Mouse (Mus musculus) midbrain, postnatal 0 days (tissue): ENCODE measurements around the gene Gm20765. TPM values are rescaled to one million over a fixed set of nuclear protein-coding genes. Genes with fewer than 3 reads are reported as not detected.

Experiments
- ATAC-seq: fragments of 200-750 bp; cut with Nextera tagmentation; 2 replicates; pipeline ENCODE4 v1.8.0; 2017; ENCODE audit warnings: moderate number of reproducible peaks, mild to moderate bottlenecking, moderate TSS enrichment, moderate library complexity; ENCODE audit not compliant: low FRiP score
- DNase-seq: peaks from one replicate; pipeline ENCODE4 v3.0.0-alpha.2; 2015; ENCODE audit warnings: low spot score
- H3K27ac ChIP-seq: fragments of 300-500 bp; sonication (generic); 2 replicates; pipeline ENCODE4 v1.5.1; 2014; ENCODE audit warnings: low read depth, mild to moderate bottlenecking, low read length, mixed read lengths
- H3K27me3 ChIP-seq: fragments of 300-500 bp; sonication (generic); 2 replicates; pipeline ENCODE4 v1.6.1; 2014; ENCODE audit warnings: low read length, control low read depth, mixed read lengths; ENCODE audit not compliant: insufficient read depth
- H3K36me3 ChIP-seq: fragments of 300-500 bp; sonication (generic); 2 replicates; pipeline ENCODE4 v1.6.1; 2014; ENCODE audit warnings: low read length, control low read depth, mixed read lengths; ENCODE audit not compliant: insufficient read depth
- H3K4me1 ChIP-seq: fragments of 300-500 bp; sonication (generic); 2 replicates; pipeline ENCODE4 v1.6.1; 2014; ENCODE audit warnings: mild to moderate bottlenecking, control low read depth, antibody characterized with exemption, low read length, mixed read lengths; ENCODE audit not compliant: insufficient read depth
- H3K4me2 ChIP-seq: fragments of 300-500 bp; sonication (generic); 2 replicates; pipeline ENCODE4 v1.6.1; 2014; ENCODE audit warnings: low read depth, mild to moderate bottlenecking, low read length, mixed read lengths; ENCODE audit not compliant: poor library complexity, severe bottlenecking
- H3K4me3 ChIP-seq: fragments of 300-500 bp; sonication (generic); 2 replicates; pipeline ENCODE4 v1.5.1; 2014; ENCODE audit warnings: low read depth, mild to moderate bottlenecking, low read length, moderate library complexity
- H3K9ac ChIP-seq: fragments of 300-500 bp; sonication (generic); replicated peaks from 2 replicates; pipeline ENCODE4 v1.6.1; 2014; ENCODE audit warnings: mild to moderate bottlenecking, low read length, moderate library complexity, mixed read lengths; ENCODE audit not compliant: poor library complexity, severe bottlenecking
- H3K9me3 ChIP-seq: fragments of 300-500 bp; sonication (generic); 2 replicates; pipeline ENCODE4 v1.6.1; 2016; ENCODE audit warnings: low read length, control low read depth
- CTCF ChIP-seq: IDR thresholded peaks from 2 replicates; pipeline ENCODE4 v1.5.1; 2016; ENCODE audit warnings: antibody characterized with exemption, mild to moderate bottlenecking
- WGBS: fragments of 180-500 bp; shearing (Covaris S2); extraction: QIAGEN DNeasy Blood & Tissue Kit; methylation state at CpG from one replicate; pipeline ENCODE4 v1.1.7; 2014; 5-methylcytosine and 5-hydroxymethylcytosine counted together
- polyA plus RNA-seq: library from polyadenylated mRNA; unstranded; fragments of >200 nt; fragmentation: Nextera tagmentation; extraction: Ambion mirVana; gene quantifications from 2 replicates; pipeline ENCODE4 v1.2.1, GENCODE M21; 2015
- total RNA-seq: library from RNA; depleted of rRNA; stranded (reverse); fragments of >200 nt; gene quantifications from 2 replicates; pipeline ENCODE4 v1.2.3, GENCODE M21; 2014; rRNA removed

The Gm20765 gene
- total and polyA plus RNA-seq, 2 experiments from 2014 or later = not detected

- H3K9ac ChIP-seq = no peak overlapping the region
- no peaks in the 10 kb centered on the region for H3K36me3 ChIP-seq
- no peak overlapping the region for H3K4me2 ChIP-seq
- DNase-seq = no peak
- no peaks in the 10 kb centered on the region for H3K9me3 ChIP-seq
- H3K4me1 ChIP-seq = no peaks in the 10 kb centered on the region
- H3K27ac ChIP-seq = no peak overlapping the region
- H3K4me3 ChIP-seq = no peak overlapping the region
- WGBS = 83% methylated on average over 1 of the region's 1 CpGs
- no peak for ATAC-seq
- H3K27me3 ChIP-seq = no peaks in the 10 kb centered on the region
- TF ChIP-seq CTCF = no peak
Measured at GRCm38 (mm10) chr10:104209655-104210054, 24.3 kb downstream of the Gm20765 start.

DNA sequence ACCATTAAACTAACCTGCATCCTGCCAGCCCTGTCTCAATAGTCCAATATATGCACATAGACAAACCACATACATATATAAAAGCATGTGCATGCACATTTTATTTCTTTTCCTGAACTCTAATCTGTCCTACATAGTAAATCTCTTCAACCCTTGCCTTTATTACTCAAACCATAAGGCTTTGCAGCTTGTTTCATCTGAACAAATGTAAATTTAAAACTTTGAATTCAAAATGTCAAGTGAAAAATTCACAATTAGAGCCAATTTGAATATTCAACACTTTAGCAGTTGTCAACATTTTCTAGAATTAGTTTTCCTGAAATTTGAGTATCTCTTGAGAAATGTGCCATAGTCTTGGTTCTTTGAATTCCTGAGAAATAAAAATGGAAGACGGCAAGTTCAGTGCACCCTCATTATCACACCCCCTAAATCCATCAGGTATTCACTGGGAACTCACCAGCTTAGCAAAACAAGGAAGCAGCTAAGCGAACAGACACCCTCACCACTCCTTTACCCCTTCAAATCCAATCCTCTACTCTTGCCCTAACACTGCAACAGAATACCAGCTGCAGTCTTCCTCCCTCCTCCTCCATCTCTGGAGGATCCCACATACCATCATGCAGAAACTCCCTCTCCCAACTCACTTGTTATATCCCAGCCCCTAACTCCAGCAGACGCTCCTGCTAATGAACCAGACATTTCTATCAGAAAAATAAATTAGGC, 25.1 kb downstream of the Gm20765 start:
- Histone ChIP-seq H3K4me3 (no peak overlapping the region), H3K4me1 (no peaks in the 10 kb centered on the region), H3K9ac (no peak overlapping the region), H3K27ac (no peak overlapping the region), H3K27me3 (no peaks in the 10 kb centered on the region), H3K4me2 (no peak overlapping the region), H3K36me3 (no peaks in the 10 kb centered on the region), H3K9me3 (no peaks in the 10 kb centered on the region)
- no peak for TF ChIP-seq CTCF
- 85% methylated on average over 3 of the region's 3 CpGs for WGBS
- DNase-seq (no peak), ATAC-seq (no peak)

GRCm38 (mm10) chr10:104214527-104214926, 29.2 kb downstream of the Gm20765 start:
- WGBS = 92% methylated on average over 5 of the region's 5 CpGs
- no peaks in the 10 kb centered on the region for H3K9me3 ChIP-seq
- no peak for ATAC-seq
- no peak overlapping the region for H3K4me3 ChIP-seq
- no peak overlapping the region for H3K27ac ChIP-seq
- H3K27me3 ChIP-seq = no peaks in the 10 kb centered on the region
- no peak for DNase-seq
- no peaks in the 10 kb centered on the region for H3K36me3 ChIP-seq
- H3K4me2 ChIP-seq = no peak overlapping the region
- TF ChIP-seq CTCF = no peak
- H3K4me1 ChIP-seq = no peaks in the 10 kb centered on the region
- no peak overlapping the region for H3K9ac ChIP-seq

GRCm38 (mm10) chr10:104220303-104221021, 35.1 kb downstream of the Gm20765 start:
- WGBS = 88% methylated on average over 6 of the region's 6 CpGs
- Histone ChIP-seq H3K27ac (no peak overlapping the region), H3K9ac (no peak overlapping the region), H3K4me2 (no peak overlapping the region), H3K4me3 (no peak overlapping the region), H3K36me3 (no peaks in the 10 kb centered on the region), H3K9me3 (no peaks in the 10 kb centered on the region), H3K27me3 (no peaks in the 10 kb centered on the region), H3K4me1 (no peaks in the 10 kb centered on the region)
- ATAC-seq (no peak), DNase-seq (peak; percentile 5)
- no peak for TF ChIP-seq CTCF

Other genes starting within 250 kb of the Gm20765 start
- gene Gm21293, start 42.5 kb upstream of the Gm20765 start, total RNA-seq = not detected in 2 replicates
- gene Gm21293, start 42.5 kb upstream of the Gm20765 start, polyA plus RNA-seq = not detected in 2 replicates
- not detected in 2 replicates for gene Gm6763, start 34.0 kb upstream of the Gm20765 start, total RNA-seq
- not detected in 2 replicates for gene Gm6763, start 34.0 kb upstream of the Gm20765 start, polyA plus RNA-seq
- gene Gm8764, start 25.5 kb upstream of the Gm20765 start, total RNA-seq = not detected in 2 replicates
- gene Gm8764, start 25.5 kb upstream of the Gm20765 start, polyA plus RNA-seq = not detected in 2 replicates
- not detected in 2 replicates for gene Gm21304, start 17.0 kb upstream of the Gm20765 start, total RNA-seq
- not detected in 2 replicates for gene Gm21304, start 17.0 kb upstream of the Gm20765 start, polyA plus RNA-seq
- gene Gm21312, start 8.5 kb upstream of the Gm20765 start, total RNA-seq = not detected in 2 replicates
- not detected in 2 replicates for gene Gm21312, start 8.5 kb upstream of the Gm20765 start, polyA plus RNA-seq
- not detected in 2 replicates for gene Gm4340, start 8.5 kb downstream of the Gm20765 start, total RNA-seq
- gene Gm4340, start 8.5 kb downstream of the Gm20765 start, polyA plus RNA-seq = not detected in 2 replicates